Mouse (Mus musculus) kidney, embryonic 14.5 days (tissue): Measurements from ENCODE around the gene A030005K14Rik. TPM values are rescaled to one million over a fixed set of nuclear protein-coding genes. Genes with fewer than 3 reads are reported as not detected.

ENCODE experiments used
- ATAC-seq: fragments of 200-750 bp; cut with Nextera tagmentation; 2 replicates; pipeline ENCODE4 v1.8.0; 2017; ENCODE audit warnings: moderate number of reproducible peaks, mild to moderate bottlenecking, moderate TSS enrichment, moderate library complexity; ENCODE audit not compliant: low FRiP score, low TSS enrichment
- H3K27ac ChIP-seq: fragments of 300-500 bp; sonication (generic); 2 replicates; pipeline ENCODE4 v1.5.1; 2014; ENCODE audit warnings: low read depth, mild to moderate bottlenecking, low read length, moderate library complexity, mixed read lengths
- H3K27me3 ChIP-seq: fragments of 300-500 bp; sonication (generic); 2 replicates; pipeline ENCODE4 v1.6.1; 2014; ENCODE audit warnings: mild to moderate bottlenecking, low read length; ENCODE audit not compliant: control insufficient read depth, insufficient read depth
- H3K36me3 ChIP-seq: fragments of 300-500 bp; sonication (generic); 2 replicates; pipeline ENCODE4 v1.6.1; 2014; ENCODE audit warnings: low read length, mixed read lengths; ENCODE audit not compliant: control insufficient read depth, insufficient read depth
- H3K4me1 ChIP-seq: fragments of 300-500 bp; sonication (generic); 2 replicates; pipeline ENCODE4 v1.6.1; 2014; ENCODE audit warnings: low read length, mixed read lengths; ENCODE audit not compliant: control insufficient read depth, insufficient read depth
- H3K4me2 ChIP-seq: fragments of 300-500 bp; sonication (generic); replicated peaks from 2 replicates; pipeline ENCODE4 v1.6.1; 2014; ENCODE audit warnings: low read depth, mild to moderate bottlenecking, low read length
- H3K4me3 ChIP-seq: fragments of 300-500 bp; sonication (generic); 2 replicates; pipeline ENCODE4 v1.5.1; 2014; ENCODE audit warnings: mild to moderate bottlenecking, low read length
- H3K9ac ChIP-seq: fragments of 300-500 bp; sonication (generic); 2 replicates; pipeline ENCODE4 v1.6.1; 2014; ENCODE audit warnings: low read depth, mild to moderate bottlenecking, low read length, moderate library complexity
- H3K9me3 ChIP-seq: fragments of 300-500 bp; sonication (generic); 2 replicates; pipeline ENCODE4 v1.6.1; 2016; ENCODE audit warnings: low read length; ENCODE audit not compliant: control insufficient read depth
- WGBS: fragments of 180-500 bp; shearing (Covaris S2); extraction: QIAGEN DNeasy Blood & Tissue Kit; methylation state at CpG from one replicate; pipeline ENCODE4 v1.1.7; 2014; 5-methylcytosine and 5-hydroxymethylcytosine counted together
- polyA plus RNA-seq: library from polyadenylated mRNA; unstranded; fragments of >200 nt; fragmentation: Nextera tagmentation; extraction: Ambion mirVana; gene quantifications from 2 replicates; pipeline ENCODE4 v1.2.1, GENCODE M21; 2014

Gene A030005K14Rik
- not detected in 2 replicates for polyA plus RNA-seq

DNA sequence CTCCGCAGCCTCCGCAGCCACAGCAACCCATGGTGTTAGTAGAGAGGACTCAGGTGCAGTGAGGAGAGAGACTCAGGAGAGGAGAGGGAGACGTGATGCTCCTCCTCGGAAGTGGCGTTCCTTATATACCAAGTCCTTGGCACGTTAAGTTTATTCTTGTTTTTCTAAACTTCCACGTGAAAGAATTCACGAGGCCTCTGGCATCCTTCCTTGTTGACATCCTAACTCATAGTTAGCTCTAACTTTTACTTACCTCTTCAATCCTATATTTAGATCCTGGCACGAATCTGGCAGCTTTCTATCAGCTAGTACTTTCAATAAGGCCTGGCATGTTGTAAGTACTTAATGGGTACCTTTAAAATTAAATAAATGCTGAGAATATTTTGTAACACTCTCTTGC lies at the start of gene A030005K14Rik:
TSS of gene A030005K14Rik (minus strand) at position 101 of the 400 bp plus-strand sequence.
- Histone ChIP-seq H3K4me3 (no peak within 1 kb of the TSS), H3K9me3 (no peaks in the 10 kb centered on the region), H3K4me1 (no peaks in the 10 kb centered on the region), H3K4me2 (no peak within 1 kb of the TSS), H3K27ac (no peak within 1 kb of the TSS), H3K36me3 (no peaks in the 10 kb centered on the region), H3K27me3 (no peaks in the 10 kb centered on the region), H3K9ac (no peak within 1 kb of the TSS)
- 89% methylated on average over 9 of the region's 9 CpGs for WGBS
- ATAC-seq: no peak

DNA sequence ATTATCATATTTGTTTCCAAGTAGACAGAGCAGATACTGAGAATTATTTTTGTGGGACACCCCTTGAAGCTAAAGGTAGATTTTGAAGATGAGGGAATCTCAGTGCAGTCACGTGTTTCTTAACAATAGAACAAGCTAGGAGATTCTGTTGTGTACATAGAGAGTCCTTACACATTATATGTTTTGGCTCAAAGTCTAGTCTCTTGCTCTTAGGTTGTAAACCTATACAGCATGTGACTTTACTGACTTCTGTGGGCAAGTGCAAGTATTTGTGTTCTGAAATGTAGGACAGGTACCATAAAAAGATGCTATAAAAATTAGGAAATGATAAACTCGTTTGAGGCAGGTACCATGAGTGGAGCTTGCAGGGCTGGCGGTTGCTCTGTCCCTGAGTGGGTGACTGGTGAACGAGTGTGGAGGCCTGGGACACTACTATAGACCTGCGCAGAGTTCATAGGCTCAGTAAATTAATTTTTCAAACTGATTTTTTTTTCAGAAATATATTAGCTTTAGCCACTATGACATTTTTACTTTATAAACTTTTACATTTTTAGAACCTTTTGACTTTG lies 48.3 kb upstream of the A030005K14Rik start:
- 80% methylated on average over 5 of the region's 5 CpGs for WGBS
- Histone ChIP-seq H3K36me3 (no peaks in the 10 kb centered on the region), H3K4me2 (no peak overlapping the region), H3K4me1 (no peaks in the 10 kb centered on the region), H3K27ac (no peak overlapping the region), H3K4me3 (no peak overlapping the region), H3K9ac (no peak overlapping the region), H3K27me3 (no peaks in the 10 kb centered on the region), H3K9me3 (no peaks in the 10 kb centered on the region)
- ATAC-seq: no peak

- Histone ChIP-seq H3K27me3 (no peaks in the 10 kb centered on the region), H3K4me2 (no peak overlapping the region), H3K4me1 (no peaks in the 10 kb centered on the region), H3K27ac (no peak overlapping the region), H3K9me3 (no peaks in the 10 kb centered on the region), H3K9ac (no peak overlapping the region), H3K36me3 (no peaks in the 10 kb centered on the region), H3K4me3 (no peak overlapping the region)
- 63% methylated on average over 1 of the region's 1 CpGs for WGBS
- ATAC-seq: no peak
These were observed 46.3 kb upstream of the A030005K14Rik start for GRCm38 (mm10) chr1:83105464-83105863.

DNA sequence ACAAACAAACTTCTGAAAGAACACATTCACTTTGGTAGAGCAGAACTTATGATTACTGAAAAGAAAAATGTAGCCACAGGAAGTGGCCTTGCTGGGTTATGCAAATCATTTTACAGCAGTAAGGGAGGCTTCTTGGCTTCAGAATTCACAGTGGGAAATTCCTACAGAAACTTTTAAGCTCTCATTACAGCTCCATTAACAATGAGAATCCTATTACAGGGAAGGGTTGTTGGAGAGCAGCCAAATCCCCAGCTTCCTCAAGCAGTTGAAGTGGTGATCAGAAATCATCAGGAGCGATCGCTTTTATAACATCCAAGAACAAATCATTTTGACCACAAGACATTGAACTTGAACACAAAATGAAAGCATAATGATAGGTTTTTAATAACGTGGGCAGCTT lies 42.7 kb upstream of the A030005K14Rik start:
- Histone ChIP-seq H3K9ac (no peak overlapping the region), H3K4me2 (no peak overlapping the region)
- 28% methylated on average over 3 of the region's 3 CpGs for WGBS

GRCm38 (mm10) chr1:83099580-83100137 lies 40.5 kb upstream of the A030005K14Rik start:
- Histone ChIP-seq H3K4me2 (no peak overlapping the region), H3K4me1 (no peaks in the 10 kb centered on the region), H3K9me3 (no peaks in the 10 kb centered on the region), H3K4me3 (no peak overlapping the region), H3K9ac (no peak overlapping the region), H3K27ac (no peak overlapping the region), H3K27me3 (no peaks in the 10 kb centered on the region), H3K36me3 (no peaks in the 10 kb centered on the region)
- ATAC-seq: no peak
- WGBS: 82% methylated on average over 7 of the region's 7 CpGs

More for the DNA sequence above, 42.7 kb upstream of the A030005K14Rik start:
- Histone ChIP-seq H3K27me3 (no peaks in the 10 kb centered on the region), H3K9me3 (no peaks in the 10 kb centered on the region), H3K27ac (no peak overlapping the region), H3K4me3 (no peak overlapping the region), H3K4me1 (no peaks in the 10 kb centered on the region), H3K36me3 (no peaks in the 10 kb centered on the region)
- ATAC-seq: no peak

DNA sequence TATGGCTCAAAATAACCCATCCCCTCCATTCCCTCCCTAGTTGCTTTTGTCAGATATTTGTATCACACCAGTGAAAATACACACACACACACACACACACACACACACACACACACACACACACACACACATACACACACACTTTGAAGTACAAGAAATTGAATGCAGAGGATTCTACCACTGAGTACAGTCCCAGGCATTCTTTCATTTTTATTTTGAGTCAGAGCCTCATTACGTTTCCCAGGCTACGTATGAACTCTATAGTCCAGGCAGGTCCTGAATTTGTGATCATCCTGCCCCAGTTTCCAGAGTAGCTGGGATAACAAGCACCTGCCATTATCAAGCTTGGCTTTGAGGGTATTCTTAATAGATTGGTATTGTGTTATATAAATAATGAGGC lies 40.0 kb upstream of the A030005K14Rik start:
- Histone ChIP-seq H3K27ac (no peak overlapping the region), H3K4me1 (no peaks in the 10 kb centered on the region), H3K27me3 (no peaks in the 10 kb centered on the region), H3K9ac (no peak overlapping the region), H3K36me3 (no peaks in the 10 kb centered on the region), H3K4me2 (no peak overlapping the region), H3K4me3 (no peak overlapping the region), H3K9me3 (no peaks in the 10 kb centered on the region)
- no peak for ATAC-seq
- 90% methylated on average over 2 of the region's 2 CpGs for WGBS

GRCm38 (mm10) chr1:83096935-83097334 lies 37.8 kb upstream of the A030005K14Rik start:
- Histone ChIP-seq H3K4me1 (no peaks in the 10 kb centered on the region), H3K27me3 (no peaks in the 10 kb centered on the region), H3K9me3 (no peaks in the 10 kb centered on the region), H3K9ac (no peak overlapping the region), H3K27ac (no peak overlapping the region), H3K4me2 (no peak overlapping the region), H3K36me3 (no peaks in the 10 kb centered on the region), H3K4me3 (no peak overlapping the region)
- no peak for ATAC-seq
- 85% methylated on average over 4 of the region's 4 CpGs for WGBS

GRCm38 (mm10) chr1:83091268-83091667 lies 32.1 kb upstream of the A030005K14Rik start:
- 69% methylated on average over 3 of the region's 3 CpGs for WGBS

DNA sequence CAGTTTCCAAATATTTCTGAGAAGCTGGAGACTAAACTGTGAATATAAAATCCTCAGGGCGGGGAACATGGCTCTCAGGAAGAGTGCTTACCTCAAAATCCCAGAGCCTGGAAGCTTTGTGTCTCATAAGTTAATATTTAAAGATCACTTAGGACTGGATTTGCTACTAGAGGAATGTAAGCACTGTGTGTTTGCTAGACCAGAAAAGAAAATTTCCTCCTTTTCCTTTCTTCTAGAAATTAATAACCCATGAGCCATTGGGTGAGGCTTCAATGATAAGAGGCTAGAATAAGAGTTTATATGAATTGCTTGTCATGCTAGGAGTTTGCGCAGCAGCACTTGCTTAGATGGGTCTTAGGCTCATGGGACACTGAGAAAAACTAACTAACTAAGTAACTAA lies 25.6 kb upstream of the A030005K14Rik start:
- Histone ChIP-seq H3K9me3 (no peaks in the 10 kb centered on the region), H3K9ac (no peak overlapping the region), H3K27me3 (no peaks in the 10 kb centered on the region), H3K4me3 (no peak overlapping the region), H3K27ac (no peak overlapping the region), H3K4me2 (no peak overlapping the region), H3K4me1 (no peaks in the 10 kb centered on the region), H3K36me3 (no peaks in the 10 kb centered on the region)
- ATAC-seq: no peak
- 68% methylated on average over 2 of the region's 2 CpGs for WGBS

More at GRCm38 (mm10) chr1:83091268-83091667, 32.1 kb upstream of the A030005K14Rik start:
- Histone ChIP-seq H3K4me3 (no peak overlapping the region), H3K27me3 (no peaks in the 10 kb centered on the region), H3K4me1 (no peaks in the 10 kb centered on the region), H3K9ac (no peak overlapping the region), H3K27ac (no peak overlapping the region), H3K9me3 (no peaks in the 10 kb centered on the region), H3K36me3 (no peaks in the 10 kb centered on the region), H3K4me2 (no peak overlapping the region)
- ATAC-seq: no peak
